Mouse (Mus musculus) megakaryocyte progenitor cell, adult 5-6 weeks (primary cell): Measurements from ENCODE around the gene B830017H08Rik. TPM values are rescaled to one million over a fixed set of nuclear protein-coding genes. Genes with fewer than 3 reads are reported as not detected.
A peak's percentile ranks its signal among the peaks of the same experiment; 100 is the strongest.

Experiments used
- ATAC-seq: replicated peaks from 2 replicates; pipeline ENCODE4 v1.8.0; 2016; ENCODE audit warnings: mild to moderate bottlenecking, moderate TSS enrichment, inconsistent platforms; ENCODE audit not compliant: poor library complexity
- total RNA-seq, 2 experiments: library from RNA; stranded (forward) in 1 of 2; stranded (reverse) in 1 of 2; fragments of 157-497, 149-512 nt in 1 of 2; fragments of 200-1000 nt in 1 of 2; gene quantifications; 2 replicates each; pipeline versions ENCODE4 v1.2.3 to v1.2.4; 2015 to 2017

B830017H08Rik gene
- total RNA-seq, 2 experiments from 2014 or later, result not detected

GRCm38 (mm10) chr16:17807192-17808009 lies 25.5 kb upstream of the B830017H08Rik start:
- peak; percentile 77 for ATAC-seq

- no peak for ATAC-seq
These were observed 23.8 kb upstream of the B830017H08Rik start for GRCm38 (mm10) chr16:17809125-17809524.

GRCm38 (mm10) chr16:17809711-17810110 lies 23.2 kb upstream of the B830017H08Rik start:
- no peak for ATAC-seq

- ATAC-seq, result peak; percentile 40
These were observed 20.8 kb upstream of the B830017H08Rik start for GRCm38 (mm10) chr16:17812120-17812519.

GRCm38 (mm10) chr16:17813173-17813572 lies 19.7 kb upstream of the B830017H08Rik start:
- ATAC-seq, result no peak

GRCm38 (mm10) chr16:17815411-17816402 lies 17.2 kb upstream of the B830017H08Rik start:
- peak; percentile 92 for ATAC-seq

GRCm38 (mm10) chr16:17816528-17816927 lies 16.4 kb upstream of the B830017H08Rik start:
- no peak for ATAC-seq

- no peak for ATAC-seq
These were observed 6.4 kb upstream of the B830017H08Rik start for GRCm38 (mm10) chr16:17826500-17826899.

GRCm38 (mm10) chr16:17828229-17828628 lies 4.7 kb upstream of the B830017H08Rik start:
- peak; percentile 59 for ATAC-seq

GRCm38 (mm10) chr16:17828867-17829266 lies 4.1 kb upstream of the B830017H08Rik start:
- ATAC-seq, result no peak

- no peak for ATAC-seq
These were observed 2.3 kb upstream of the B830017H08Rik start for GRCm38 (mm10) chr16:17830385-17831178.

GRCm38 (mm10) chr16:17831781-17832180 lies 1.1 kb upstream of the B830017H08Rik start:
- ATAC-seq, result peak; percentile 49

- no peak for ATAC-seq
These were observed 380 bp downstream of the B830017H08Rik start for GRCm38 (mm10) chr16:17833321-17833680.

- no peak for ATAC-seq
These were observed 919 bp downstream of the B830017H08Rik start for GRCm38 (mm10) chr16:17833681-17834399.

GRCm38 (mm10) chr16:17834543-17834942 lies 1.6 kb downstream of the B830017H08Rik start:
- peak; percentile 15; the same call in 1 of the 2 replicates for ATAC-seq

- no peak for ATAC-seq
These were observed 2.6 kb downstream of the B830017H08Rik start for GRCm38 (mm10) chr16:17835481-17835880.

GRCm38 (mm10) chr16:17838051-17838450 lies 5.1 kb downstream of the B830017H08Rik start, which contains the start of gene Car15:
Gene Car15 (minus strand): TSS chr16:17838364.
- ATAC-seq, result no peak

- no peak for ATAC-seq
These were observed 7.1 kb downstream of the B830017H08Rik start for GRCm38 (mm10) chr16:17839976-17840375.

- no peak for ATAC-seq
These were observed 9.5 kb downstream of the B830017H08Rik start for GRCm38 (mm10) chr16:17842437-17842836.
